Mouse (Mus musculus) liver, adult 2 months (tissue): ENCODE data around the gene Dnaja2.

Experiments
- CTCF ChIP-seq: fragments of 200-500 bp; IDR thresholded peaks from 2 replicates; pipeline ENCODE4 v1.5.1; 2011; ENCODE audit warnings: low read depth, low read length, control low read depth
- POLR2A ChIP-seq: fragments of 200-500 bp; IDR thresholded peaks from 2 replicates; pipeline ENCODE4 v1.6.1; 2011; ENCODE audit warnings: low read length, control low read depth; ENCODE audit not compliant: insufficient read depth; ENCODE audit errors: extremely low read depth

DNA sequence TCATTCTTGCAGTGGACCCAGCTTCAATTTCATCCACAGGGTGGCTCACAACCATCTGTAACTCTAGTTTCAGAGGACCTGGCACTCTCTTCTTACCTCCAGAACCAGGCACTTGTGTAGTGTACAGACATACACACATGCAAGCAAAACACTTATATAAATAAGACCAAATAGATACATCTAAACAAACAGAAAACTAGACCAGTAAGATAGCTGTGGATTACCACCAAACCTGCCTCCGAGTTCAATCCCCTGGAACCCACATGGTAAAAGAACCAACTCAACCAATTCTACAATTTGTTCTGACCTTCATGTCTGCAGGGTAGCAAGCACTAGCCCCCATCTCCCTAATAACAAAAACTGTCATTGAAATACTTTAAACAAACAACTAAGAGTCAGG lies 3.2 kb downstream of the Dnaja2 start:
- no peak for TF ChIP-seq POLR2A
- no peak for TF ChIP-seq CTCF
